Mouse (Mus musculus): Measurements from ENCODE around the gene Fbxo40. TPM values are rescaled to one million over a fixed set of nuclear protein-coding genes. Genes with fewer than 3 reads are reported as not detected.

Fbxo40 gene
- 64.8 and 86.4 TPM in 2 replicates for total RNA-seq (2014; rRNA removed; ENCODE audit: low replicate concordance)
- 16.9 and 19.4 TPM in 2 replicates for polyA plus RNA-seq (2015; fragmentation: Nextera tagmentation; extraction: Ambion mirVana)

DNA sequence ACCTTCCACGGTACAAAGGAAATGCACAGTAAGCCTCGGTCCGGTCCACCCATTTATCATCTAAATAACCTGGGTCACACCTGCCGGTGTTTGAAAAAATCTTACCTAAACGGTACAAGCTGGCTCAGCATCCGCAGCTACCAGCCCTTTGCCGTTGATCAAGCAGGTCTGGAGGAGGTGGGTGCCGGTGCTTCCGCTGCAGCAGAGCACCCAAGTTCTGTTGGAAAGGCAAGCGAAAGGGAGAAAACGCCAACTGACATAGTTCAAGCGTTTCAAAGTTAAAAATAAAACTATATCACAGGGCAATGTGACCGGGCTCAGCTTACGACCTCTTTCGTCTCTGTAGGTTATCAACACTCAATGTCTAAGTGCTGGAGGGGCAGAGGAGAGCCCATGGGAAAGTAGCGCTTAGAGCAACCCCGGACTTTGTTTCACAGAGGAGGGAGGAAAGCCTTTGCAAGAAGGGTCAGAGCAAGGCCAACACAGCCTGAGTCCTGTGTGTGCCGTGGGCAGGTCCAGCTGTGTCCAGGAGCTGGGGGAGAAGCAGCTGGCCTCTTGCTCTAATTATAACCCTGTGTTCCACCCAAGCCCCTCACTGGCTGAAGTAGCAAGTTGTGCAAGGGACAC is at the start of gene Fbxo40:
Gene Fbxo40 (minus strand): TSS at position 469 of the 627 bp plus-strand sequence.
- peak; percentile 87 for ATAC-seq (ENCODE audit: insufficient read depth, low read depth)
- Histone ChIP-seq H3K9me3 (replicated peaks; ENCODE audit: control insufficient read depth, low read length) (no peaks in the 10 kb centered on the region), H3K9ac (replicated peaks; ENCODE audit: low read depth, low read length) (peak within 1 kb of the TSS; percentile 73), H3K27me3 (ENCODE audit: control insufficient read depth, insufficient read depth, low read length) (no peaks in the 10 kb centered on the region), H3K27ac (ENCODE audit: low read depth) (peak within 1 kb of the TSS; percentile 97), H3K4me2 (ENCODE audit: low read depth, low read length) (peak within 1 kb of the TSS; percentile 71), H3K4me3 (ENCODE audit: low read depth, low read length) (peak within 1 kb of the TSS; percentile 58), H3K4me1 (ENCODE audit: control insufficient read depth, insufficient read depth) (peaks cover 12% of the 10 kb centered on the region), H3K36me3 (replicated peaks; ENCODE audit: control insufficient read depth, insufficient read depth, low read length) (no peaks in the 10 kb centered on the region)
- DNase-seq (ENCODE audit: low spot score) = peak; percentile 84
- TF ChIP-seq CTCF (IDR thresholded peaks at IDR 0.05; ENCODE audit: low read depth) (no peak), EP300 (IDR thresholded peaks at IDR 0.05; ENCODE audit: low read depth) (no peak)
- 26% methylated on average over 18 of the region's 18 CpGs for WGBS

DNA sequence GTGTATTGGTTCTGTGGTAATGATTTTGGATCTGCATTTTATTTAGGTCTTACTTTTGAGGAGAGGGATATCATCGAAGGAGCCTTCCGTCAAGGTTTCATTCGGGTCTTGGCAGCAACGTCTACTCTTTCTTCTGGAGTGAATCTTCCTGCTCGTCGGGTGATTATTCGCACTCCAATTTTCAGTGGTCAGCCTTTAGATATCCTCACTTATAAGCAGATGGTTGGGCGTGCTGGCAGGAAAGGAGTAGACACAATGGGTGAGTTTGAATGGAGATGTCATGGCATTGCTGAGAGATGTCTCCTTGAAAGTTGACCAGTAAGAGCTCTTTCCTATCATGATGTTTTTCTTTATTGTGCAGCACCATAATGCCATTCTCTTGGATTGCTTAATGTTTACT is 44.5 kb upstream of the Fbxo40 start:
- Histone ChIP-seq H3K36me3 (replicated peaks; ENCODE audit: control insufficient read depth, insufficient read depth, low read length) (peaks cover 17% of the 10 kb centered on the region), H3K4me1 (ENCODE audit: control insufficient read depth, insufficient read depth) (no peaks in the 10 kb centered on the region), H3K27ac (ENCODE audit: low read depth) (no peak overlapping the region), H3K4me2 (ENCODE audit: low read depth, low read length) (no peak overlapping the region), H3K9me3 (replicated peaks; ENCODE audit: control insufficient read depth, low read length) (no peaks in the 10 kb centered on the region), H3K4me3 (ENCODE audit: low read depth, low read length) (no peak overlapping the region), H3K9ac (replicated peaks; ENCODE audit: low read depth, low read length) (no peak overlapping the region), H3K27me3 (ENCODE audit: control insufficient read depth, insufficient read depth, low read length) (no peaks in the 10 kb centered on the region)
- ATAC-seq (ENCODE audit: insufficient read depth, low read depth) (no peak), DNase-seq (ENCODE audit: low spot score) (no peak)
- TF ChIP-seq CTCF (IDR thresholded peaks at IDR 0.05; ENCODE audit: low read depth) (no peak), EP300 (IDR thresholded peaks at IDR 0.05; ENCODE audit: low read depth) (no peak)
- 93% methylated on average over 8 of the region's 8 CpGs for WGBS

DNA sequence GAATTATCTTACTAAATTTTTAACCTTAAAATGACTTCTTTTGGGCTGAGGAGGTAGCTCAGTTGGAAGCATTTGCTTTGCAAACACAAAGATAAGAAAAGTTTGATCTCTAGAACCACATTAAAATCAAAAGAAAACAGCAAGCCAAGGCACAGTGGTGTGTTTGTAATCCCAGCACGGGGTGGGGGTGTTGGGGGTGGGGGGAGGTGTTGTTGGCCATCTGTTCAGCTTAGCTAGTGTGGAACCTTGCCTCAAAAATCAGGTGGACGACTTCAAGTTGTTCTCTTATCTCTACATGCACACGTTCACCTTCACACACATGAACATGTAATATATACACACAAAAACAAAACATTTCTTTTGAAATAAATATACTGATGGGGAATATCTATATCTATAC is 41.7 kb upstream of the Fbxo40 start:
- 55% methylated on average over 3 of the region's 3 CpGs for WGBS
- no peak overlapping the region for H3K4me3 ChIP-seq (ENCODE audit: low read depth, low read length)
- H3K36me3 ChIP-seq (replicated peaks; ENCODE audit: control insufficient read depth, insufficient read depth, low read length) = peaks cover 17% of the 10 kb centered on the region
- H3K27me3 ChIP-seq (ENCODE audit: control insufficient read depth, insufficient read depth, low read length) = no peaks in the 10 kb centered on the region
- H3K4me2 ChIP-seq (ENCODE audit: low read depth, low read length) = no peak overlapping the region
- no peak overlapping the region for H3K9ac ChIP-seq (replicated peaks; ENCODE audit: low read depth, low read length)
- no peaks in the 10 kb centered on the region for H3K9me3 ChIP-seq (replicated peaks; ENCODE audit: control insufficient read depth, low read length)
- H3K4me1 ChIP-seq (ENCODE audit: control insufficient read depth, insufficient read depth) = no peaks in the 10 kb centered on the region
- H3K27ac ChIP-seq (ENCODE audit: low read depth) = no peak overlapping the region
- ATAC-seq (ENCODE audit: insufficient read depth, low read depth) (no peak), DNase-seq (ENCODE audit: low spot score) (no peak)
- TF ChIP-seq EP300 (IDR thresholded peaks at IDR 0.05; ENCODE audit: low read depth) (no peak), CTCF (IDR thresholded peaks at IDR 0.05; ENCODE audit: low read depth) (no peak)

DNA sequence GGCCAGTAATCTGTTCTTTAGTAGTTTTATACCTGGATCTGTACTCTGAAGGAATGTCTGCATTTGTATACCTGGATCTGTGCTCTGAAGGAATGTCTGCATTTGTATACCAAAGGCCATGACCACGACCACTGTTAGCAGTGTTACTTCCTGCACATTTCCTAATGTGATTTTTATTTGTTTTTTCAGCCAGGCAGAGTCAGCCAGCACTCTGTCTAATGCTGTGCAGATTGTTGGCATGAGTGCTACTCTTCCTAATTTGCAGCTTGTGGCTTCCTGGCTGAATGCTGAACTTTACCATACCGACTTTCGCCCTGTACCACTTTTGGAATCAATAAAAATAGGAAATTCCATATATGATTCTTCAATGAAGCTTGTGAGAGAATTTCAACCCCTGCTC is 37.3 kb upstream of the Fbxo40 start:
- Histone ChIP-seq H3K4me2 (ENCODE audit: low read depth, low read length) (no peak overlapping the region), H3K4me1 (ENCODE audit: control insufficient read depth, insufficient read depth) (no peaks in the 10 kb centered on the region), H3K27ac (ENCODE audit: low read depth) (no peak overlapping the region), H3K27me3 (ENCODE audit: control insufficient read depth, insufficient read depth, low read length) (no peaks in the 10 kb centered on the region), H3K4me3 (ENCODE audit: low read depth, low read length) (no peak overlapping the region), H3K36me3 (replicated peaks; ENCODE audit: control insufficient read depth, insufficient read depth, low read length) (0 out of 2 replicates have a peak, but pooled peaks cover 4% of the 10 kb centered on the region), H3K9me3 (replicated peaks; ENCODE audit: control insufficient read depth, low read length) (no peaks in the 10 kb centered on the region), H3K9ac (replicated peaks; ENCODE audit: low read depth, low read length) (no peak overlapping the region)
- DNase-seq (ENCODE audit: low spot score) = no peak
- WGBS = 65% methylated on average over 3 of the region's 3 CpGs
- no peak for TF ChIP-seq EP300 (IDR thresholded peaks at IDR 0.05; ENCODE audit: low read depth)
- TF ChIP-seq CTCF (IDR thresholded peaks at IDR 0.05; ENCODE audit: low read depth) = no peak
- no peak for ATAC-seq (ENCODE audit: insufficient read depth, low read depth)

DNA sequence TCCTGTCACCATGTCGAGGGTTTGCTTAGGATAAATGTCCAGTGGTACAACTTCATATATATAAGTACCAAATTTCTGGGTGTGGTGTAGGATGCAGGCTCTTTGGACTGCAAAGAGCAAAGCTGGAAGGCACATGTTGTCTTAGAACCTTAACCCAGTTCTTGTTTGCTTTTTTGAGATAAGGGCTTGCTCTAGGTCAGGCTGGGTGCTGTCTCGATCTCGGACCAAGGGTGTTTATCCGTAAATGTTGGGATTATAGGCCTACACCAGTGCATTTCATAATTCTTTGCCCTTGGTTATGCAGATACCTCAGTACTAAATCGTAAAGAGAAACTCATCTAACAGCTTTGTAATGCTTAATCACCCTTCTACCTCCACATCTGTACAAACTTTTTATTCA is 22.1 kb upstream of the Fbxo40 start:
- DNase-seq (ENCODE audit: low spot score) = no peak
- no peak for TF ChIP-seq CTCF (IDR thresholded peaks at IDR 0.05; ENCODE audit: low read depth)
- no peak for TF ChIP-seq EP300 (IDR thresholded peaks at IDR 0.05; ENCODE audit: low read depth)
- no peak for ATAC-seq (ENCODE audit: insufficient read depth, low read depth)
- H3K9ac ChIP-seq (replicated peaks; ENCODE audit: low read depth, low read length) = peak overlapping the region; percentile 65
- H3K27ac ChIP-seq (ENCODE audit: low read depth) = no peak overlapping the region
- 54% methylated on average over 5 of the region's 5 CpGs for WGBS
- H3K27me3 ChIP-seq (ENCODE audit: control insufficient read depth, insufficient read depth, low read length) = no peaks in the 10 kb centered on the region
- peak overlapping the region; percentile 85 for H3K4me3 ChIP-seq (ENCODE audit: low read depth, low read length)
- peak overlapping the region; percentile 97 for H3K4me2 ChIP-seq (ENCODE audit: low read depth, low read length)
- peaks cover 15% of the 10 kb centered on the region for H3K4me1 ChIP-seq (ENCODE audit: control insufficient read depth, insufficient read depth)
- no peaks in the 10 kb centered on the region for H3K9me3 ChIP-seq (replicated peaks; ENCODE audit: control insufficient read depth, low read length)
- no peaks in the 10 kb centered on the region for H3K36me3 ChIP-seq (replicated peaks; ENCODE audit: control insufficient read depth, insufficient read depth, low read length)

DNA sequence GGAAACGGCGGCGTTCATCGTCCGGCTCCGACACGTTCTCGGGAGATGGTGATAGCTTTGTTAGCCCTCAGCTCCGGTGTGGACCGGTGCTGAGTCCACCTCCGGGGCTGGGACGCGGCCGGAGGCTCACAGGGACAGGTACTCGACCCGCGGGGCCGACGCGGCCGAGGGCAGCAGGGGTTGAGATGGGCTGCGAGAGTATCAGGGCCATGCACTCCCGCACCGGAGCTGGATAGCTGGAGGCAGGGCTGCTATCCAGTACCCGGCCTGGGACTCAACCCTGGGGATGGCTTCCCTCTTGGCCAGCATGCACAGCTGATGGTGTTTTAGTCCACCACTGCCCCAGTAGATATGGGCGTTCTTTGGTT is 21.6 kb upstream of the Fbxo40 start:
- H3K4me1 ChIP-seq (ENCODE audit: control insufficient read depth, insufficient read depth) = peaks cover 15% of the 10 kb centered on the region
- peak overlapping the region; percentile 85 for H3K4me3 ChIP-seq (ENCODE audit: low read depth, low read length)
- H3K9me3 ChIP-seq (replicated peaks; ENCODE audit: control insufficient read depth, low read length) = no peaks in the 10 kb centered on the region
- DNase-seq (ENCODE audit: low spot score) (no peak), ATAC-seq (ENCODE audit: insufficient read depth, low read depth) (peak; percentile 9; the same call in 1 of the 2 replicates)
- TF ChIP-seq CTCF (IDR thresholded peaks at IDR 0.05; ENCODE audit: low read depth) (no peak), EP300 (IDR thresholded peaks at IDR 0.05; ENCODE audit: low read depth) (no peak)
- H3K4me2 ChIP-seq (ENCODE audit: low read depth, low read length) = peak overlapping the region; percentile 97
- H3K27ac ChIP-seq (ENCODE audit: low read depth) = no peak overlapping the region
- H3K27me3 ChIP-seq (ENCODE audit: control insufficient read depth, insufficient read depth, low read length) = no peaks in the 10 kb centered on the region
- H3K9ac ChIP-seq (replicated peaks; ENCODE audit: low read depth, low read length) = peak overlapping the region; percentile 65
- H3K36me3 ChIP-seq (replicated peaks; ENCODE audit: control insufficient read depth, insufficient read depth, low read length) = no peaks in the 10 kb centered on the region
- under 1% methylated on average over 26 of the region's 26 CpGs for WGBS

Data from heart, postnatal 0 days (tissue).